Mouse (Mus musculus) intestine, embryonic 15.5 days (tissue): ENCODE data around the gene Brip1. TPM values are rescaled to one million over a fixed set of nuclear protein-coding genes. Genes with fewer than 3 reads are reported as not detected.
A peak's percentile ranks its signal among the peaks of the same experiment; 100 is the strongest.

Experiments used
- ATAC-seq: fragments of 200-750 bp; cut with Nextera tagmentation; 2 replicates; pipeline ENCODE4 v1.8.0; 2017; ENCODE audit warnings: moderate TSS enrichment, moderate library complexity
- H3K27ac ChIP-seq: fragments of 300-500 bp; sonication (generic); 2 replicates; pipeline ENCODE4 v1.5.1; 2015; ENCODE audit warnings: mild to moderate bottlenecking, inconsistent platforms
- H3K27me3 ChIP-seq: fragments of 300-500 bp; sonication (generic); replicated peaks from 2 replicates; pipeline ENCODE4 v1.6.1; 2015; ENCODE audit warnings: inconsistent platforms
- H3K36me3 ChIP-seq: fragments of 300-500 bp; sonication (generic); 2 replicates; pipeline ENCODE4 v1.6.1; 2015; ENCODE audit warnings: inconsistent platforms
- H3K4me1 ChIP-seq: fragments of 300-500 bp; sonication (generic); replicated peaks from 2 replicates; pipeline ENCODE4 v1.6.1; 2015; ENCODE audit warnings: inconsistent platforms
- H3K4me2 ChIP-seq: fragments of 300-500 bp; sonication (generic); replicated peaks from 2 replicates; pipeline ENCODE4 v1.6.1; 2015; ENCODE audit warnings: mild to moderate bottlenecking, inconsistent platforms
- H3K4me3 ChIP-seq: fragments of 300-500 bp; sonication (generic); replicated peaks from 2 replicates; pipeline ENCODE4 v1.5.1; 2015; ENCODE audit warnings: inconsistent platforms
- H3K9ac ChIP-seq: fragments of 300-500 bp; sonication (generic); 2 replicates; pipeline ENCODE4 v1.6.1; 2015; ENCODE audit warnings: inconsistent platforms
- H3K9me3 ChIP-seq: fragments of 300-500 bp; sonication (generic); 2 replicates; pipeline ENCODE4 v1.6.1; 2016; ENCODE audit warnings: inconsistent platforms
- WGBS: fragments of 180-500 bp; shearing (Covaris S2); methylation state at CpG from one replicate; pipeline ENCODE4 v1.1.7; 2015; 5-methylcytosine and 5-hydroxymethylcytosine counted together
- polyA plus RNA-seq: library from polyadenylated mRNA; unstranded; fragments of >200 nt; fragmentation: Nextera tagmentation; extraction: Ambion mirVana; gene quantifications from 2 replicates; pipeline ENCODE4 v1.2.1, GENCODE M21; 2015

Brip1 gene
- polyA plus RNA-seq = 9.0 and 10.2 TPM in 2 replicates

- Histone ChIP-seq H3K36me3 (peaks cover 23% of the 10 kb centered on the region), H3K4me2 (peak within 1 kb of the TSS; percentile 75), H3K9ac (peak within 1 kb of the TSS; percentile 74), H3K9me3 (no peaks in the 10 kb centered on the region), H3K27me3 (no peaks in the 10 kb centered on the region), H3K27ac (peak within 1 kb of the TSS; percentile 92), H3K4me1 (peaks cover 7% of the 10 kb centered on the region; the same call in 1 of the 2 replicates), H3K4me3 (peak within 1 kb of the TSS; percentile 72)
- under 1% methylated on average over 60 of the region's 60 CpGs for WGBS
- peak; percentile 99 for ATAC-seq
These were observed at the start of gene Brip1 for GRCm38 (mm10) chr11:86201037-86201786. Gene Brip1, minus strand, starts transcription at chr11:86201193.

GRCm38 (mm10) chr11:86232446-86232845 is 31.5 kb upstream of the Brip1 start:
- Histone ChIP-seq H3K27ac (no peak overlapping the region), H3K9ac (no peak overlapping the region), H3K4me1 (no peaks in the 10 kb centered on the region), H3K9me3 (no peaks in the 10 kb centered on the region), H3K4me3 (no peak overlapping the region), H3K4me2 (no peak overlapping the region), H3K27me3 (no peaks in the 10 kb centered on the region), H3K36me3 (peaks cover 16% of the 10 kb centered on the region; the same call in 1 of the 2 replicates)
- 75% methylated on average over 4 of the region's 4 CpGs for WGBS
- ATAC-seq = no peak

GRCm38 (mm10) chr11:86231781-86232350 is 30.9 kb upstream of the Brip1 start:
- no peaks in the 10 kb centered on the region for H3K9me3 ChIP-seq
- WGBS = 95% methylated on average over 13 of the region's 13 CpGs
- H3K36me3 ChIP-seq = peaks cover 16% of the 10 kb centered on the region; the same call in 1 of the 2 replicates
- no peak overlapping the region for H3K27ac ChIP-seq
- no peaks in the 10 kb centered on the region for H3K27me3 ChIP-seq
- H3K4me3 ChIP-seq = no peak overlapping the region
- H3K4me2 ChIP-seq = no peak overlapping the region
- ATAC-seq = no peak
- no peak overlapping the region for H3K9ac ChIP-seq
- H3K4me1 ChIP-seq = no peaks in the 10 kb centered on the region

GRCm38 (mm10) chr11:86226646-86227180 is 25.7 kb upstream of the Brip1 start:
- Histone ChIP-seq H3K4me1 (no peaks in the 10 kb centered on the region), H3K4me2 (no peak overlapping the region), H3K9me3 (no peaks in the 10 kb centered on the region), H3K4me3 (no peak overlapping the region), H3K36me3 (peaks cover 16% of the 10 kb centered on the region), H3K27me3 (no peaks in the 10 kb centered on the region), H3K9ac (no peak overlapping the region), H3K27ac (no peak overlapping the region)
- ATAC-seq = no peak
- WGBS = 86% methylated on average over 8 of the region's 8 CpGs

- peaks cover 11% of the 10 kb centered on the region for H3K36me3 ChIP-seq
- no peak overlapping the region for H3K4me2 ChIP-seq
- no peaks in the 10 kb centered on the region for H3K27me3 ChIP-seq
- no peaks in the 10 kb centered on the region for H3K4me1 ChIP-seq
- WGBS = 86% methylated on average over 4 of the region's 4 CpGs
- H3K4me3 ChIP-seq = no peak overlapping the region
- ATAC-seq = no peak
- H3K27ac ChIP-seq = no peak overlapping the region
- H3K9me3 ChIP-seq = no peaks in the 10 kb centered on the region
- H3K9ac ChIP-seq = no peak overlapping the region
These were observed 24.8 kb upstream of the Brip1 start for GRCm38 (mm10) chr11:86225761-86226160.

- Histone ChIP-seq H3K27me3 (no peaks in the 10 kb centered on the region), H3K9me3 (no peaks in the 10 kb centered on the region), H3K4me3 (no peak overlapping the region), H3K9ac (no peak overlapping the region), H3K4me1 (no peaks in the 10 kb centered on the region), H3K36me3 (peaks cover 22% of the 10 kb centered on the region), H3K27ac (no peak overlapping the region), H3K4me2 (no peak overlapping the region)
- 45% methylated on average over 1 of the region's 1 CpGs for WGBS
- ATAC-seq = peak; percentile 90
These were observed 10.8 kb upstream of the Brip1 start for GRCm38 (mm10) chr11:86211803-86212202.

- H3K4me2 ChIP-seq = no peak overlapping the region
- H3K27ac ChIP-seq = no peak overlapping the region
- no peaks in the 10 kb centered on the region for H3K4me1 ChIP-seq
- no peak for ATAC-seq
- H3K9ac ChIP-seq = no peak overlapping the region
- no peaks in the 10 kb centered on the region for H3K27me3 ChIP-seq
- WGBS = 88% methylated on average over 2 of the region's 2 CpGs
- peaks cover 43% of the 10 kb centered on the region for H3K36me3 ChIP-seq
- H3K9me3 ChIP-seq = no peaks in the 10 kb centered on the region
- H3K4me3 ChIP-seq = no peak overlapping the region
These were observed 8.1 kb upstream of the Brip1 start for GRCm38 (mm10) chr11:86209123-86209522.

- WGBS = 96% methylated on average over 4 of the region's 4 CpGs
- peaks cover 42% of the 10 kb centered on the region for H3K36me3 ChIP-seq
- no peak overlapping the region for H3K27ac ChIP-seq
These were observed 4.9 kb upstream of the Brip1 start for GRCm38 (mm10) chr11:86205876-86206275.

GRCm38 (mm10) chr11:86205031-86205430 is 4.0 kb upstream of the Brip1 start:
- 96% methylated on average over 5 of the region's 5 CpGs for WGBS
- H3K36me3 ChIP-seq = peaks cover 42% of the 10 kb centered on the region
- no peaks in the 10 kb centered on the region for H3K27me3 ChIP-seq

More at GRCm38 (mm10) chr11:86205876-86206275, 4.9 kb upstream of the Brip1 start:
- H3K9me3 ChIP-seq = no peaks in the 10 kb centered on the region
- H3K4me1 ChIP-seq = peaks cover 7% of the 10 kb centered on the region; the same call in 1 of the 2 replicates
- no peak overlapping the region for H3K4me2 ChIP-seq
- no peak overlapping the region for H3K4me3 ChIP-seq
- no peaks in the 10 kb centered on the region for H3K27me3 ChIP-seq
- no peak overlapping the region for H3K9ac ChIP-seq
- ATAC-seq = no peak

GRCm38 (mm10) chr11:86201901-86202675 is 1.1 kb upstream of the Brip1 start:
- H3K27ac ChIP-seq = peak overlapping the region; percentile 84
- H3K4me1 ChIP-seq = peaks cover 7% of the 10 kb centered on the region; the same call in 1 of the 2 replicates
- no peaks in the 10 kb centered on the region for H3K27me3 ChIP-seq
- H3K4me3 ChIP-seq = peak overlapping the region; percentile 72
- peak overlapping the region; percentile 72 for H3K9ac ChIP-seq
- ATAC-seq = no peak
- WGBS = 38% methylated on average over 16 of the region's 16 CpGs
- no peaks in the 10 kb centered on the region for H3K9me3 ChIP-seq
- H3K36me3 ChIP-seq = peaks cover 27% of the 10 kb centered on the region
- H3K4me2 ChIP-seq = peak overlapping the region; percentile 75

More at GRCm38 (mm10) chr11:86205031-86205430, 4.0 kb upstream of the Brip1 start:
- Histone ChIP-seq H3K9me3 (no peaks in the 10 kb centered on the region), H3K4me1 (peaks cover 7% of the 10 kb centered on the region; the same call in 1 of the 2 replicates), H3K9ac (no peak overlapping the region), H3K4me2 (no peak overlapping the region), H3K27ac (no peak overlapping the region), H3K4me3 (no peak overlapping the region)
- ATAC-seq = no peak

GRCm38 (mm10) chr11:86200460-86201021 is 452 bp downstream of the Brip1 start:
- H3K27ac ChIP-seq = peak overlapping the region; percentile 92
- no peaks in the 10 kb centered on the region for H3K27me3 ChIP-seq
- peak overlapping the region; percentile 74 for H3K9ac ChIP-seq
- under 1% methylated on average over 21 of the region's 21 CpGs for WGBS
- peak; percentile 77 for ATAC-seq
- H3K4me1 ChIP-seq = peaks cover 7% of the 10 kb centered on the region; the same call in 1 of the 2 replicates
- H3K36me3 ChIP-seq = peaks cover 16% of the 10 kb centered on the region
- H3K4me2 ChIP-seq = peak overlapping the region; percentile 65
- H3K9me3 ChIP-seq = no peaks in the 10 kb centered on the region
- H3K4me3 ChIP-seq = peak overlapping the region; percentile 72
